Comparison of ENCODE assay signal across 12 mouse cellular contexts in the genomic region with DNA sequence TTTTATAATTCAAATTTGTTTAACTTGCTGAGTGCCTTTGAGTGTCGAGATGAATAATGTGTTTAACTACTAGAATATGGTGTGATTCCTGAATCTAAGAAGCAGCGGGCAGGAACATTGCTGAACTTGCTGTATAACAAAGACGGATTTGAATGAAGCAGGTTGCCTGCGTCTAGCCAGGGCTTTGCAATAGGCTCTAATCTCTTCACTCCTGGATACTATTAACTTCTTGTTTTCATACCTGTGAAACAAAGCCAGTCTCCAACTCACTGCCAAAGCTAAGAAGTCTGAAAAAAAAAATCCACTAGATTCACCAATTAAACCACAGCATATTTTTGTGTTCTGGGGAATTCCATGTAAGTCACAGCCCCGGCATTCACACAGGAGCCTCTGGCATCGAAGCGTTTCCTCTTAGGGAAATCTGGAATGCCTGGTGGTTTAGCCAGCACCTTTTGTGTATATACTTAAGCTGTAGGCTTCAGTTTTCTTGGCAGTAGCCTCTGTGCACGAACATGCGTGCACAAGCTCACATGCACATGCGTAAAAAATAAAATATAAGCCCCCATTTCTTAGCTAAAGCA.
A peak's percentile ranks its signal among the peaks of the same experiment; 100 is the strongest.
DNase-seq lines count a peak whose midpoint lies in the region; ATAC-seq and TF ChIP-seq lines count a peak whose summit lies in the region.
"Had no signal": no experiment of that assay in that cellular context is flagged by ENCODE, and none has a peak within 500 bp of the region (broad histone marks: within the 10 kb centered on the region; RNA-seq: fewer than 3 reads in every experiment).

No protein-coding gene starts in this region.

- peaks cover 4% of the 10 kb centered on the region; the same call in 1 of the 2 replicates for H3K27me3 ChIP-seq in midbrain, embryonic 12.5 days
- H3K27me3 ChIP-seq in midbrain, embryonic 10.5 days (ENCODE audit: low read depth, poor library complexity, severe bottlenecking) = no peaks in the 10 kb centered on the region
- no peaks in the 10 kb centered on the region for H3K27me3 ChIP-seq in forebrain, postnatal 0 days (ENCODE audit: insufficient read depth, low read length)
- H3K27me3 ChIP-seq in midbrain, embryonic 15.5 days (replicated peaks) = no peaks in the 10 kb centered on the region
- H3K27me3 ChIP-seq: kidney, embryonic 15.5 days; neural tube, embryonic 15.5 days had no signal

- no peak overlapping the region for H3K9ac ChIP-seq in midbrain, embryonic 12.5 days (replicated peaks)
- H3K9ac ChIP-seq in forebrain, postnatal 0 days = 0 out of 2 replicates have a peak overlapping the region, but pooled peaks have one; percentile 15
- H3K9ac ChIP-seq in midbrain, embryonic 15.5 days = no peak overlapping the region
- H3K9ac ChIP-seq: kidney, embryonic 15.5 days; neural tube, embryonic 15.5 days had no signal

- peaks cover 9% of the 10 kb centered on the region; the same call in 1 of the 2 replicates for H3K4me1 ChIP-seq in midbrain, embryonic 12.5 days
- H3K4me1 ChIP-seq in midbrain, embryonic 10.5 days = peaks cover 6% of the 10 kb centered on the region; the same call in 1 of the 2 replicates
- peaks cover 8% of the 10 kb centered on the region for H3K4me1 ChIP-seq in embryonic fibroblast, embryonic 13.5 days (ENCODE audit: control insufficient read depth, insufficient read depth, low read length)
- no peaks in the 10 kb centered on the region for H3K4me1 ChIP-seq in forebrain, postnatal 0 days (ENCODE audit: insufficient read depth)
- peaks cover 8% of the 10 kb centered on the region for H3K4me1 ChIP-seq in midbrain, embryonic 15.5 days

- 0 out of 2 replicates have a peak, but pooled peaks cover 8% of the 10 kb centered on the region for H3K36me3 ChIP-seq in midbrain, embryonic 12.5 days
- peaks cover under 1% of the 10 kb centered on the region; the same call in 1 of the 2 replicates for H3K36me3 ChIP-seq in midbrain, embryonic 10.5 days
- no peaks in the 10 kb centered on the region; the same call in 1 of the 2 replicates for H3K36me3 ChIP-seq in forebrain, postnatal 0 days (ENCODE audit: insufficient read depth)
- no peaks in the 10 kb centered on the region for H3K36me3 ChIP-seq in midbrain, embryonic 15.5 days (replicated peaks)
- H3K36me3 ChIP-seq: kidney, embryonic 15.5 days; neural tube, embryonic 15.5 days had no signal

- H3K4me2 ChIP-seq in midbrain, embryonic 12.5 days (replicated peaks) = no peak overlapping the region
- H3K4me2 ChIP-seq in forebrain, postnatal 0 days (ENCODE audit: low read depth) = no peak overlapping the region
- H3K4me2 ChIP-seq in midbrain, embryonic 15.5 days = no peak overlapping the region
- H3K4me2 ChIP-seq: heart, embryonic 11.5 days; kidney, embryonic 15.5 days had no signal

- no peak for TF ChIP-seq CTCF in embryonic fibroblast, embryonic 13.5 days (IDR thresholded peaks at IDR 0.05; ENCODE audit: borderline replicate concordance, insufficient read depth, low read length)
- no peak for TF ChIP-seq CTCF in forebrain, postnatal 0 days (IDR thresholded peaks at IDR 0.05; ENCODE audit: low read depth)

- no peaks in the 10 kb centered on the region for H3K9me3 ChIP-seq in midbrain, embryonic 12.5 days
- no peaks in the 10 kb centered on the region for H3K9me3 ChIP-seq in midbrain, embryonic 10.5 days (replicated peaks)
- H3K9me3 ChIP-seq in forebrain, postnatal 0 days (ENCODE audit: low read length) = no peaks in the 10 kb centered on the region
- H3K9me3 ChIP-seq in midbrain, embryonic 15.5 days = no peaks in the 10 kb centered on the region
- H3K9me3 ChIP-seq: kidney, embryonic 15.5 days; neural tube, embryonic 15.5 days had no signal

- TF ChIP-seq POLR2A in embryonic fibroblast, embryonic 13.5 days (IDR thresholded peaks at IDR 0.05; ENCODE audit: low read depth, low read length) = no peak

- 46% methylated on average over 10 of the region's 10 CpGs for WGBS in midbrain, embryonic 12.5 days
- 69% methylated on average over 10 of the region's 10 CpGs for WGBS in midbrain, embryonic 10.5 days
- 27% methylated on average over 10 of the region's 10 CpGs for WGBS in forebrain, postnatal 0 days
- WGBS in midbrain, embryonic 15.5 days = 38% methylated on average over 10 of the region's 10 CpGs

- H3K4me3 ChIP-seq in midbrain, embryonic 12.5 days = no peak overlapping the region
- H3K4me3 ChIP-seq in midbrain, embryonic 10.5 days = no peak overlapping the region
- no peak overlapping the region for H3K4me3 ChIP-seq in embryonic fibroblast, embryonic 13.5 days (ENCODE audit: insufficient read depth, low read length)
- H3K4me3 ChIP-seq in forebrain, postnatal 0 days (ENCODE audit: low read depth, low read length) = no peak overlapping the region
- H3K4me3 ChIP-seq in midbrain, embryonic 15.5 days = no peak overlapping the region
- H3K4me3 ChIP-seq: kidney, embryonic 15.5 days; neural tube, embryonic 15.5 days had no signal

- DNase-seq in midbrain, embryonic 10.5 days (ENCODE audit: low spot score) = no peak
- peak; percentile 48 for DNase-seq in forebrain, postnatal 0 days
- no peak for DNase-seq in urinary bladder, postnatal 25 days (ENCODE audit: low spot score)
- DNase-seq in urinary bladder, postnatal 36 days (ENCODE audit: low spot score in 2 of 2) = no peak
- DNase-seq: thymus, adult 2 months had no signal

- H3K27ac ChIP-seq in midbrain, embryonic 12.5 days (replicated peaks) = 0 out of 2 replicates have a peak overlapping the region, but pooled peaks have one; percentile 10
- H3K27ac ChIP-seq in midbrain, embryonic 10.5 days (replicated peaks) = no peak overlapping the region
- peak overlapping the region; percentile 25; the same call in 1 of the 2 replicates for H3K27ac ChIP-seq in embryonic fibroblast, embryonic 13.5 days (ENCODE audit: insufficient read depth, low read length)
- 0 out of 2 replicates have a peak overlapping the region, but pooled peaks have one; percentile 6 for H3K27ac ChIP-seq in forebrain, postnatal 0 days (ENCODE audit: low read depth, low read length)
- peak overlapping the region; percentile 48 for H3K27ac ChIP-seq in midbrain, embryonic 15.5 days
- H3K27ac ChIP-seq: kidney, embryonic 15.5 days; neural tube, embryonic 15.5 days had no signal

- no peak for ATAC-seq in midbrain, embryonic 12.5 days (ENCODE audit: low FRiP score, low read depth)
- no peak for ATAC-seq in forebrain, postnatal 0 days
- no peak; the same call in 1 of the 2 replicates for ATAC-seq in midbrain, embryonic 15.5 days (replicated peaks)
- ATAC-seq: CD4-positive, CD25-positive, alpha-beta regulatory T cell, adult 4 months had no signal
